14 mouse cellular contexts compared by ENCODE assay signal in genomic region chr6:43354562-43355241, GRCm38 (mm10). TPM values are rescaled to one million over a fixed set of nuclear protein-coding genes. Genes with fewer than 3 reads are reported as not detected.
DNase-seq lines count a peak whose midpoint lies in the region; ATAC-seq and TF ChIP-seq lines count a peak whose summit lies in the region.
"Had no signal": no experiment of that assay in that cellular context is flagged by ENCODE, and none has a peak within 500 bp of the region (broad histone marks: within the 10 kb centered on the region; RNA-seq: fewer than 3 reads in every experiment).

No protein-coding gene starts in this region.

- H3K36me3 ChIP-seq in heart, postnatal 0 days (replicated peaks; ENCODE audit: control insufficient read depth, insufficient read depth, low read length), result no peaks in the 10 kb centered on the region
- H3K36me3 ChIP-seq in midbrain, embryonic 15.5 days (replicated peaks), result no peaks in the 10 kb centered on the region
- no peaks in the 10 kb centered on the region for H3K36me3 ChIP-seq in midbrain, embryonic 14.5 days (ENCODE audit: control insufficient read depth, insufficient read depth, low read length)
- H3K36me3 ChIP-seq in hindbrain, postnatal 0 days (ENCODE audit: insufficient read depth, low read length), result no peaks in the 10 kb centered on the region
- no peaks in the 10 kb centered on the region for H3K36me3 ChIP-seq in stomach, postnatal 0 days (ENCODE audit: control insufficient read depth, insufficient read depth, low read length)
- H3K36me3 ChIP-seq: embryonic facial prominence, embryonic 13.5 days had no signal

- DNase-seq in heart, postnatal 0 days (ENCODE audit: low spot score), result no peak
- no peak for DNase-seq in heart, adult 18-20 months
- DNase-seq in midbrain, embryonic 14.5 days, result no peak
- DNase-seq in hindbrain, postnatal 0 days (ENCODE audit: low spot score), result no peak
- DNase-seq in stomach, postnatal 0 days (ENCODE audit: low spot score), result no peak
- DNase-seq in lung, postnatal 25 days (ENCODE audit: low spot score), result no peak
- DNase-seq: cerebellum, adult 18-20 months; heart, postnatal 4 days; lung, postnatal 14 days had no signal

- no peak for ATAC-seq in heart, postnatal 0 days (ENCODE audit: insufficient read depth, low read depth)
- ATAC-seq in midbrain, embryonic 15.5 days (replicated peaks), result peak; percentile 80
- no peak for ATAC-seq in midbrain, embryonic 14.5 days (ENCODE audit: low FRiP score, low TSS enrichment)
- peak; percentile 53; the same call in 1 of the 2 replicates for ATAC-seq in hindbrain, postnatal 0 days
- ATAC-seq in stomach, postnatal 0 days (ENCODE audit: low FRiP score, low TSS enrichment), result no peak

- no peaks in the 10 kb centered on the region for H3K9me3 ChIP-seq in heart, postnatal 0 days (replicated peaks; ENCODE audit: control insufficient read depth, low read length)
- no peaks in the 10 kb centered on the region for H3K9me3 ChIP-seq in midbrain, embryonic 15.5 days
- no peaks in the 10 kb centered on the region for H3K9me3 ChIP-seq in midbrain, embryonic 14.5 days (ENCODE audit: control insufficient read depth, low read length)
- H3K9me3 ChIP-seq in hindbrain, postnatal 0 days (ENCODE audit: low read length), result no peaks in the 10 kb centered on the region
- H3K9me3 ChIP-seq in stomach, postnatal 0 days (ENCODE audit: control insufficient read depth, low read length), result no peaks in the 10 kb centered on the region
- H3K9me3 ChIP-seq: embryonic facial prominence, embryonic 13.5 days had no signal

- peak; percentile 25; the same call in 1 of the 2 replicates for TF ChIP-seq CTCF in heart, postnatal 0 days (IDR thresholded peaks at IDR 0.05; ENCODE audit: low read depth)
- TF ChIP-seq CTCF in hindbrain, postnatal 0 days (IDR thresholded peaks at IDR 0.05; ENCODE audit: low read depth), result 0 out of 2 replicates have a peak, but pooled peaks have one; percentile 18
- 0 out of 2 replicates have a peak, but pooled peaks have one; percentile 3 for TF ChIP-seq CTCF in stomach, postnatal 0 days (IDR thresholded peaks at IDR 0.05; ENCODE audit: low read depth)

- no peak overlapping the region for H3K27ac ChIP-seq in heart, postnatal 0 days (ENCODE audit: low read depth)
- H3K27ac ChIP-seq in midbrain, embryonic 15.5 days, result no peak overlapping the region
- no peak overlapping the region for H3K27ac ChIP-seq in midbrain, embryonic 14.5 days (replicated peaks; ENCODE audit: low read depth, low read length)
- no peak overlapping the region for H3K27ac ChIP-seq in hindbrain, postnatal 0 days
- H3K27ac ChIP-seq in stomach, postnatal 0 days (replicated peaks), result no peak overlapping the region
- H3K27ac ChIP-seq: embryonic facial prominence, embryonic 13.5 days had no signal

- H3K4me1 ChIP-seq in heart, postnatal 0 days (ENCODE audit: control insufficient read depth, insufficient read depth), result no peaks in the 10 kb centered on the region
- no peaks in the 10 kb centered on the region for H3K4me1 ChIP-seq in midbrain, embryonic 15.5 days
- H3K4me1 ChIP-seq in midbrain, embryonic 14.5 days (ENCODE audit: control insufficient read depth, insufficient read depth, low read length), result no peaks in the 10 kb centered on the region
- H3K4me1 ChIP-seq in hindbrain, postnatal 0 days (ENCODE audit: insufficient read depth, low read length), result no peaks in the 10 kb centered on the region
- H3K4me1 ChIP-seq in stomach, postnatal 0 days (replicated peaks; ENCODE audit: control insufficient read depth, insufficient read depth), result no peaks in the 10 kb centered on the region
- H3K4me1 ChIP-seq: embryonic facial prominence, embryonic 13.5 days had no signal

- H3K4me3 ChIP-seq in heart, postnatal 0 days (ENCODE audit: low read depth, low read length), result no peak overlapping the region
- no peak overlapping the region for H3K4me3 ChIP-seq in midbrain, embryonic 15.5 days
- no peak overlapping the region for H3K4me3 ChIP-seq in midbrain, embryonic 14.5 days (replicated peaks; ENCODE audit: low read depth, low read length)
- no peak overlapping the region for H3K4me3 ChIP-seq in hindbrain, postnatal 0 days (ENCODE audit: low read length)
- no peak overlapping the region for H3K4me3 ChIP-seq in stomach, postnatal 0 days (ENCODE audit: low read depth, low read length)
- H3K4me3 ChIP-seq: embryonic facial prominence, embryonic 13.5 days had no signal

- H3K9ac ChIP-seq in heart, postnatal 0 days (replicated peaks; ENCODE audit: low read depth, low read length), result no peak overlapping the region
- H3K9ac ChIP-seq in midbrain, embryonic 15.5 days, result no peak overlapping the region
- H3K9ac ChIP-seq in midbrain, embryonic 14.5 days (replicated peaks; ENCODE audit: low read length), result no peak overlapping the region
- no peak overlapping the region for H3K9ac ChIP-seq in hindbrain, postnatal 0 days (replicated peaks; ENCODE audit: low read length)
- no peak overlapping the region for H3K9ac ChIP-seq in stomach, postnatal 0 days (ENCODE audit: low read length)
- H3K9ac ChIP-seq: embryonic facial prominence, embryonic 13.5 days had no signal

- no peak overlapping the region for H3K4me2 ChIP-seq in heart, postnatal 0 days (ENCODE audit: low read depth, low read length)
- H3K4me2 ChIP-seq in midbrain, embryonic 15.5 days, result no peak overlapping the region
- no peak overlapping the region for H3K4me2 ChIP-seq in midbrain, embryonic 14.5 days (ENCODE audit: low read length)
- H3K4me2 ChIP-seq in hindbrain, postnatal 0 days (ENCODE audit: low read depth, low read length), result no peak overlapping the region
- H3K4me2 ChIP-seq in stomach, postnatal 0 days (replicated peaks; ENCODE audit: low read depth), result no peak overlapping the region
- H3K4me2 ChIP-seq: embryonic facial prominence, embryonic 13.5 days had no signal

- 53% methylated on average over 9 of the region's 9 CpGs for WGBS in heart, postnatal 0 days
- 65% methylated on average over 9 of the region's 9 CpGs for WGBS in midbrain, embryonic 15.5 days
- 66% methylated on average over 9 of the region's 9 CpGs for WGBS in midbrain, embryonic 14.5 days
- WGBS in hindbrain, postnatal 0 days, result 69% methylated on average over 9 of the region's 9 CpGs
- 71% methylated on average over 9 of the region's 9 CpGs for WGBS in stomach, postnatal 0 days

- H3K27me3 ChIP-seq in heart, postnatal 0 days (ENCODE audit: control insufficient read depth, insufficient read depth, low read length), result no peaks in the 10 kb centered on the region
- H3K27me3 ChIP-seq in midbrain, embryonic 15.5 days (replicated peaks), result no peaks in the 10 kb centered on the region
- H3K27me3 ChIP-seq in midbrain, embryonic 14.5 days (ENCODE audit: control insufficient read depth, insufficient read depth, low read length), result no peaks in the 10 kb centered on the region
- no peaks in the 10 kb centered on the region for H3K27me3 ChIP-seq in hindbrain, postnatal 0 days (ENCODE audit: insufficient read depth, low read length)
- H3K27me3 ChIP-seq in stomach, postnatal 0 days (ENCODE audit: control insufficient read depth, insufficient read depth, low read length), result no peaks in the 10 kb centered on the region
- H3K27me3 ChIP-seq: embryonic facial prominence, embryonic 13.5 days had no signal

- TF ChIP-seq EP300 in heart, postnatal 0 days (IDR thresholded peaks at IDR 0.05; ENCODE audit: low read depth), result no peak
- TF ChIP-seq EP300 in stomach, postnatal 0 days (optimal IDR thresholded peaks at IDR 0.05), result no peak

RNA-seq across cellular contexts. Expression of gene Nobox, which starts 45.3 kb away (rescaled TPM):
- not detected in 2 replicates for total RNA-seq in heart, postnatal 0 days (2014; rRNA removed; ENCODE audit: low replicate concordance)
- polyA plus RNA-seq in heart, postnatal 0 days (2015; fragmentation: Nextera tagmentation; extraction: Ambion mirVana), result not detected in 2 replicates
- total RNA-seq in heart, adult 18-20 months (2021), result not detected
- polyA plus RNA-seq in midbrain, embryonic 15.5 days (2015; fragmentation: Nextera tagmentation; extraction: Ambion mirVana), result not detected in 2 replicates
- polyA plus RNA-seq in midbrain, embryonic 14.5 days (2014; fragmentation: Nextera tagmentation; extraction: Ambion mirVana), result not detected in 2 replicates
- not detected in 2 replicates for total RNA-seq in hindbrain, postnatal 0 days (2014; rRNA removed)
- not detected in 2 replicates for polyA plus RNA-seq in hindbrain, postnatal 0 days (2015; fragmentation: Nextera tagmentation; extraction: Ambion mirVana)
- polyA plus RNA-seq in stomach, postnatal 0 days (2015; fragmentation: Nextera tagmentation; extraction: Ambion mirVana), result not detected in 2 replicates
- total RNA-seq: adrenal gland, adult 18-20 months; heart, postnatal 4 days; left cerebral cortex, postnatal 25 days had no signal
- polyA plus RNA-seq: embryonic facial prominence, embryonic 13.5 days; large intestine, adult 2 months had no signal

Comparison
In these comparisons a context has a peak if more than half of its experiments do, and no peak if none do; other contexts are left out.
1. ATAC-seq: peak in midbrain, embryonic 15.5 days (single experiment) and hindbrain, postnatal 0 days (single experiment); none in heart, postnatal 0 days (single experiment), midbrain, embryonic 14.5 days (single experiment) and stomach, postnatal 0 days (single experiment).
2. Peak in every context shown above with its lines, with median percentiles within 50 percentile points of each other: CTCF ChIP-seq.